Mouse (Mus musculus): Measurements from ENCODE around the gene Lysmd4.

DNA sequence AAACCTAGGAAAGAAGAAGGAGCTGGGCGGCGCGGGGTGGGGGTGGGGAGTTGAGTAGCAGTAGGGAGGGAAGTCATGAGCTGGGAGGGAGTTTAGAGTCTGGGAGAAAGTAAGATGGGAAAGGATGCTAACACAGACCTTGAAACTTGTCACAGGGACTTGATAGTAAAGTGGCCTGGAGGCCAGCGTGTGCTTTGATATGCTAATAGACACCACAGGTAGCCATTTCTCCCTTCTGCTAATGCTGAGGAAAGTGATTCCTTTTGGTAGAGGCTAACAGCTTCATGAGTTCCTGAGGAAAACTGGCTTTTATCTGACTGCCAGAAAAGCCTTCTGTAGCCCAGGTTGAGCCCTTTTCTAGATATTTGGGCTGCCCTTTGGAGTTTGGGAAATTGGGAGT is 38.6 kb upstream of the Lysmd4 start:
- no peak for TF ChIP-seq GATA1 (IDR thresholded peaks at IDR 0.05; ENCODE audit: low read length)
- TF ChIP-seq TAL1 (IDR thresholded peaks at IDR 0.05; ENCODE audit: low read length), result no peak
